Mouse (Mus musculus) forebrain, embryonic 11.5 days (tissue): ENCODE data around the gene Lgals1. TPM values are rescaled to one million over a fixed set of nuclear protein-coding genes. Genes with fewer than 3 reads are reported as not detected.

Experiments used
- ATAC-seq: fragments of 200-750 bp; cut with Nextera tagmentation; replicated peaks from 2 replicates; pipeline ENCODE4 v1.8.0; 2017; ENCODE audit warnings: moderate TSS enrichment; ENCODE audit not compliant: low FRiP score
- DNase-seq: peaks from one replicate; pipeline ENCODE4 v3.0.0-alpha.2; 2017; ENCODE audit warnings: low spot score
- H3K27ac ChIP-seq: fragments of 300-500 bp; sonication (generic); 2 replicates; pipeline ENCODE4 v1.5.1; 2014; ENCODE audit warnings: low read depth, low read length
- H3K27me3 ChIP-seq: fragments of 300-500 bp; sonication (generic); 2 replicates; pipeline ENCODE4 v1.6.1; 2014; ENCODE audit warnings: mild to moderate bottlenecking, low read length, mixed read lengths; ENCODE audit not compliant: control insufficient read depth, insufficient read depth
- H3K36me3 ChIP-seq: fragments of 300-500 bp; sonication (generic); 2 replicates; pipeline ENCODE4 v1.6.1; 2014; ENCODE audit warnings: mild to moderate bottlenecking, low read length, moderate library complexity, mixed read lengths; ENCODE audit not compliant: control insufficient read depth, insufficient read depth
- H3K4me1 ChIP-seq: fragments of 300-500 bp; sonication (generic); replicated peaks from 2 replicates; pipeline ENCODE4 v1.6.1; 2014; ENCODE audit warnings: low read length, mixed read lengths; ENCODE audit not compliant: control insufficient read depth, insufficient read depth
- H3K4me2 ChIP-seq: fragments of 300-500 bp; sonication (generic); 2 replicates; pipeline ENCODE4 v1.6.1; 2014; ENCODE audit warnings: low read depth, mild to moderate bottlenecking, low read length, moderate library complexity, mixed read lengths; ENCODE audit not compliant: severe bottlenecking
- H3K4me3 ChIP-seq: fragments of 300-500 bp; sonication (generic); 2 replicates; pipeline ENCODE4 v1.5.1; 2014; ENCODE audit warnings: low read depth, low read length
- H3K9ac ChIP-seq: fragments of 300-500 bp; sonication (generic); 2 replicates; pipeline ENCODE4 v1.6.1; 2014; ENCODE audit warnings: low read length
- H3K9me3 ChIP-seq: fragments of 300-500 bp; sonication (generic); 2 replicates; pipeline ENCODE4 v1.6.1; 2016; ENCODE audit warnings: low read length, mixed read lengths; ENCODE audit not compliant: control insufficient read depth
- WGBS: fragments of 180-500 bp; shearing (Covaris S2); extraction: QIAGEN DNeasy Blood & Tissue Kit; methylation state at CpG from one replicate; pipeline ENCODE4 v1.1.7; 2014; 5-methylcytosine and 5-hydroxymethylcytosine counted together
- polyA plus RNA-seq: library from polyadenylated mRNA; unstranded; fragments of >200 nt; fragmentation: Nextera tagmentation; extraction: Ambion mirVana; gene quantifications from 2 replicates; pipeline ENCODE4 v1.2.1, GENCODE M21; 2014

The Lgals1 gene
- polyA plus RNA-seq, 1 experiment from 2014 or later, result 279 TPM

- H3K27ac ChIP-seq, result no peak overlapping the region
- DNase-seq (no peak), ATAC-seq (no peak)
- H3K36me3 ChIP-seq, result peaks cover 12% of the 10 kb centered on the region; the same call in 1 of the 2 replicates
- H3K4me3 ChIP-seq, result no peak overlapping the region
- H3K9me3 ChIP-seq, result no peaks in the 10 kb centered on the region
- no peaks in the 10 kb centered on the region for H3K27me3 ChIP-seq
- no peak overlapping the region for H3K4me2 ChIP-seq
- 87% methylated on average over 10 of the region's 10 CpGs for WGBS
- H3K9ac ChIP-seq, result no peak overlapping the region
- peaks cover 4% of the 10 kb centered on the region for H3K4me1 ChIP-seq
Measured at GRCm38 (mm10) chr15:78937311-78937710, 10.8 kb downstream of the Lgals1 start.

- no peak for ATAC-seq
- 90% methylated on average over 2 of the region's 2 CpGs for WGBS
Measured at GRCm38 (mm10) chr15:78937963-78938362, 11.4 kb downstream of the Lgals1 start.

GRCm38 (mm10) chr15:78940325-78940724, 13.8 kb downstream of the Lgals1 start:
- WGBS, result 91% methylated on average over 13 of the region's 13 CpGs
- ATAC-seq (no peak), DNase-seq (no peak)
- H3K4me3 ChIP-seq, result no peak overlapping the region
- peaks cover 4% of the 10 kb centered on the region for H3K4me1 ChIP-seq
- no peaks in the 10 kb centered on the region for H3K9me3 ChIP-seq
- no peak overlapping the region for H3K27ac ChIP-seq
- H3K27me3 ChIP-seq, result no peaks in the 10 kb centered on the region
- no peak overlapping the region for H3K9ac ChIP-seq
- H3K4me2 ChIP-seq, result no peak overlapping the region
- peaks cover 12% of the 10 kb centered on the region; the same call in 1 of the 2 replicates for H3K36me3 ChIP-seq

More at GRCm38 (mm10) chr15:78937963-78938362, 11.4 kb downstream of the Lgals1 start:
- Histone ChIP-seq H3K4me2 (no peak overlapping the region), H3K4me3 (no peak overlapping the region), H3K9ac (no peak overlapping the region), H3K4me1 (peaks cover 4% of the 10 kb centered on the region), H3K9me3 (no peaks in the 10 kb centered on the region), H3K27me3 (no peaks in the 10 kb centered on the region), H3K36me3 (peaks cover 12% of the 10 kb centered on the region; the same call in 1 of the 2 replicates), H3K27ac (no peak overlapping the region)
- peak; percentile 45 for DNase-seq

- H3K9ac ChIP-seq, result peak overlapping the region; percentile 41
- H3K27me3 ChIP-seq, result no peaks in the 10 kb centered on the region; the same call in 1 of the 2 replicates
- H3K4me2 ChIP-seq, result peak overlapping the region; percentile 43
- H3K4me1 ChIP-seq, result no peaks in the 10 kb centered on the region
- H3K4me3 ChIP-seq, result peak overlapping the region; percentile 18
- DNase-seq, result peak; percentile 87
- WGBS, result 4% methylated on average over 9 of the region's 9 CpGs
- H3K27ac ChIP-seq, result no peak overlapping the region
- no peaks in the 10 kb centered on the region for H3K9me3 ChIP-seq
- ATAC-seq, result peak; percentile 63
- peaks cover 9% of the 10 kb centered on the region; the same call in 1 of the 2 replicates for H3K36me3 ChIP-seq
Measured at GRCm38 (mm10) chr15:78942663-78943062, 16.1 kb downstream of the Lgals1 start.

- Histone ChIP-seq H3K27ac (no peak overlapping the region), H3K9me3 (no peaks in the 10 kb centered on the region), H3K4me2 (no peak overlapping the region), H3K27me3 (no peaks in the 10 kb centered on the region; the same call in 1 of the 2 replicates), H3K4me3 (no peak overlapping the region), H3K4me1 (peaks cover 6% of the 10 kb centered on the region; the same call in 1 of the 2 replicates), H3K36me3 (peaks cover 3% of the 10 kb centered on the region; the same call in 1 of the 2 replicates), H3K9ac (no peak overlapping the region)
- WGBS, result 79% methylated on average over 7 of the region's 7 CpGs
- ATAC-seq, result no peak
- DNase-seq, result no peak
Measured at GRCm38 (mm10) chr15:78946232-78946631, 19.7 kb downstream of the Lgals1 start.

- DNase-seq (peak; percentile 93), ATAC-seq (peak; percentile 97)
- Histone ChIP-seq H3K4me3 (peak within 1 kb of the TSS; percentile 47), H3K27ac (0 out of 2 replicates have a peak within 1 kb of the TSS, but pooled peaks have one; percentile 26), H3K4me1 (peaks cover 6% of the 10 kb centered on the region; the same call in 1 of the 2 replicates), H3K9me3 (no peaks in the 10 kb centered on the region), H3K36me3 (no peaks in the 10 kb centered on the region), H3K27me3 (no peaks in the 10 kb centered on the region; the same call in 1 of the 2 replicates), H3K9ac (peak within 1 kb of the TSS; percentile 62), H3K4me2 (peak within 1 kb of the TSS; percentile 78)
- 0% methylated on average over 24 of the region's 24 CpGs for WGBS
Measured at GRCm38 (mm10) chr15:78947657-78948056, 21.1 kb downstream of the Lgals1 start, which contains the start of gene Triobp. Gene Triobp, plus strand, starts transcription at chr15:78947724.

- 0 out of 2 replicates have a peak overlapping the region, but pooled peaks have one; percentile 26 for H3K27ac ChIP-seq
- H3K4me3 ChIP-seq, result peak overlapping the region; percentile 47
- peak overlapping the region; percentile 78 for H3K4me2 ChIP-seq
- peak overlapping the region; percentile 62 for H3K9ac ChIP-seq
- ATAC-seq (0 out of 2 replicates have a peak, but pooled peaks have one; percentile 18), DNase-seq (no peak)
- no peaks in the 10 kb centered on the region; the same call in 1 of the 2 replicates for H3K27me3 ChIP-seq
- no peaks in the 10 kb centered on the region for H3K36me3 ChIP-seq
- H3K9me3 ChIP-seq, result no peaks in the 10 kb centered on the region
- peaks cover 6% of the 10 kb centered on the region; the same call in 1 of the 2 replicates for H3K4me1 ChIP-seq
- 4% methylated on average over 11 of the region's 11 CpGs for WGBS
Measured at GRCm38 (mm10) chr15:78948152-78948725, 21.7 kb downstream of the Lgals1 start.

GRCm38 (mm10) chr15:78948883-78949282, 22.4 kb downstream of the Lgals1 start:
- ATAC-seq (no peak), DNase-seq (no peak)
- no peaks in the 10 kb centered on the region for H3K36me3 ChIP-seq
- H3K4me2 ChIP-seq, result peak overlapping the region; percentile 78
- no peaks in the 10 kb centered on the region for H3K9me3 ChIP-seq
- no peaks in the 10 kb centered on the region; the same call in 1 of the 2 replicates for H3K27me3 ChIP-seq
- WGBS, result 93% methylated on average over 3 of the region's 3 CpGs
- H3K27ac ChIP-seq, result no peak overlapping the region
- no peak overlapping the region; the same call in 1 of the 2 replicates for H3K9ac ChIP-seq
- H3K4me3 ChIP-seq, result no peak overlapping the region
- peaks cover 6% of the 10 kb centered on the region; the same call in 1 of the 2 replicates for H3K4me1 ChIP-seq
